Mouse (Mus musculus) MEL (cell line): ENCODE measurements around the gene Capn3. TPM values are rescaled to one million over a fixed set of nuclear protein-coding genes. Genes with fewer than 3 reads are reported as not detected.

Source experiments
- DNase-seq: peaks from one replicate; pipeline ENCODE4 v3.0.0; 2011; ENCODE audit warnings: low read depth, low spot score
- H3K27ac ChIP-seq: 2 replicates; pipeline ENCODE4 v1.5.1; 2012; ENCODE audit warnings: low read depth, mild to moderate bottlenecking, control low read depth, low read length, moderate library complexity; ENCODE audit not compliant: control insufficient read depth
- H3K27me3 ChIP-seq, 2 experiments: fragments of 150-350 bp in 1 of 2; sonication (generic) in 1 of 2; 2 replicates each; pipeline ENCODE4 v1.6.1; 2012; ENCODE audit warnings: low read length in 2 of 2, mild to moderate bottlenecking in 2 of 2, improper control_type of control experiment in 1 of 2, moderate library complexity in 1 of 2; ENCODE audit not compliant: insufficient read depth in 2 of 2, control insufficient read depth in 1 of 2
- H3K36me3 ChIP-seq, 2 experiments: 2 replicates each; pipeline ENCODE4 v1.6.1; 2012 to 2014; ENCODE audit warnings: low read length in 2 of 2, improper control_type of control experiment in 1 of 2, inconsistent platforms in 1 of 2, mild to moderate bottlenecking in 1 of 2; ENCODE audit not compliant: insufficient read depth in 2 of 2, control insufficient read depth in 1 of 2
- H3K4me1 ChIP-seq, 2 experiments: fragments of 150-350 bp in 1 of 2; sonication (generic) in 1 of 2; 2 replicates each; pipeline ENCODE4 v1.6.1; 2012; ENCODE audit warnings: low read length in 2 of 2, improper control_type of control experiment in 1 of 2, mild to moderate bottlenecking in 1 of 2; ENCODE audit not compliant: insufficient read depth in 2 of 2, control insufficient read depth in 1 of 2
- H3K4me3 ChIP-seq, 2 experiments: fragments of 150-350 bp in 1 of 2; sonication (generic) in 1 of 2; 2 replicates each; pipeline ENCODE4 v1.5.1; 2012; ENCODE audit warnings: low read depth in 2 of 2, low read length in 2 of 2, mild to moderate bottlenecking in 2 of 2, moderate library complexity in 2 of 2, control low read depth in 1 of 2, improper control_type of control experiment in 1 of 2; ENCODE audit not compliant: control insufficient read depth in 1 of 2, insufficient read depth in 1 of 2
- H3K79me2 ChIP-seq: 2 replicates; pipeline ENCODE4 v1.6.1; 2012; ENCODE audit warnings: mild to moderate bottlenecking, low read length, moderate library complexity; ENCODE audit not compliant: control insufficient read depth, poor library complexity, insufficient read depth
- H3K9ac ChIP-seq: 2 replicates; pipeline ENCODE4 v1.6.1; 2012; ENCODE audit warnings: low read depth, mild to moderate bottlenecking, control low read depth, low read length, moderate library complexity; ENCODE audit not compliant: control insufficient read depth, poor library complexity, severe bottlenecking
- H3K9me3 ChIP-seq: fragments of 150-350 bp; sonication (generic); replicated peaks from 2 replicates; pipeline ENCODE4 v1.6.1; 2012; ENCODE audit warnings: mild to moderate bottlenecking, low read length, improper control_type of control experiment, moderate library complexity; ENCODE audit not compliant: insufficient read depth
- CHD1 ChIP-seq: IDR thresholded peaks from 2 replicates; pipeline ENCODE4 v1.6.1; 2012; ENCODE audit warnings: low read depth, mild to moderate bottlenecking, inconsistent platforms, low read length, improper control_type of control experiment
- CHD2 ChIP-seq: IDR thresholded peaks from 2 replicates; pipeline ENCODE4 v1.6.1; 2011; ENCODE audit warnings: low read length, improper control_type of control experiment
- CTCF ChIP-seq, 3 experiments: IDR thresholded peaks in 2 of 3; conservative IDR thresholded peaks in 1 of 3; 2 replicates each; pipeline ENCODE4 v1.5.1; 2011 to 2012; ENCODE audit warnings: low read length in 3 of 3, low read depth in 2 of 3, mild to moderate bottlenecking in 2 of 3, improper control_type of control experiment in 1 of 3, inconsistent platforms in 1 of 3, mixed read lengths in 1 of 3, moderate library complexity in 1 of 3; ENCODE audit not compliant: control insufficient read depth in 1 of 3, insufficient read depth in 1 of 3, poor library complexity in 1 of 3, severe bottlenecking in 1 of 3
- ELF1 ChIP-seq: IDR thresholded peaks from 2 replicates; pipeline ENCODE4 v1.6.1; 2014; ENCODE audit warnings: low read depth, mild to moderate bottlenecking, inconsistent platforms, low read length, improper control_type of control experiment, moderate library complexity
- EP300 ChIP-seq, 2 experiments: IDR thresholded peaks; 2 replicates each; pipeline ENCODE4 v1.6.1; 2011; ENCODE audit warnings: improper control_type of control experiment in 2 of 2, low read length in 2 of 2, low read depth in 1 of 2, mild to moderate bottlenecking in 1 of 2
- GABPA ChIP-seq: IDR thresholded peaks from 2 replicates; pipeline ENCODE4 v1.6.1; 2012; ENCODE audit warnings: low read depth, mild to moderate bottlenecking, inconsistent platforms, low read length, improper control_type of control experiment, moderate library complexity
- GATA1 ChIP-seq: IDR thresholded peaks from 2 replicates; pipeline ENCODE4 v1.6.1; 2011; ENCODE audit warnings: low read depth, low read length, improper control_type of control experiment
- HCFC1 ChIP-seq: IDR thresholded peaks from 2 replicates; pipeline ENCODE4 v1.6.1; 2012; ENCODE audit warnings: low read depth, mild to moderate bottlenecking, inconsistent platforms, low read length, improper control_type of control experiment, moderate library complexity
- JUND ChIP-seq: IDR thresholded peaks from 2 replicates; pipeline ENCODE4 v1.6.1; 2011; ENCODE audit warnings: low read depth, mild to moderate bottlenecking, improper control_type of control experiment, low read length
- MAFK ChIP-seq: IDR thresholded peaks from 2 replicates; pipeline ENCODE4 v1.6.1; 2011; ENCODE audit warnings: low read depth, mild to moderate bottlenecking, low read length, improper control_type of control experiment, borderline replicate concordance
- MAX ChIP-seq: IDR thresholded peaks from 2 replicates; pipeline ENCODE4 v1.6.1; 2011; ENCODE audit warnings: low read length, improper control_type of control experiment
- MAZ ChIP-seq: IDR thresholded peaks from 2 replicates; pipeline ENCODE4 v1.6.1; 2012; ENCODE audit warnings: low read depth, mild to moderate bottlenecking, inconsistent platforms, low read length, improper control_type of control experiment
- MYC ChIP-seq: IDR thresholded peaks from 2 replicates; pipeline ENCODE4 v1.6.1; 2011; ENCODE audit warnings: low read depth, mild to moderate bottlenecking, low read length, improper control_type of control experiment, moderate library complexity
- NRF1 ChIP-seq: IDR thresholded peaks from 2 replicates; pipeline ENCODE4 v1.6.1; 2014; ENCODE audit warnings: low read depth, mild to moderate bottlenecking, inconsistent platforms, low read length, improper control_type of control experiment, moderate library complexity; ENCODE audit not compliant: poor library complexity, insufficient read depth, severe bottlenecking
- POLR2AphosphoS5 ChIP-seq: IDR thresholded peaks from 2 replicates; pipeline ENCODE4 v1.6.1; 2012; ENCODE audit warnings: low read depth, borderline replicate concordance, mild to moderate bottlenecking, inconsistent platforms, low read length, moderate library complexity, mixed read lengths
- RAD21 ChIP-seq: IDR thresholded peaks from 2 replicates; pipeline ENCODE4 v1.6.1; 2011; ENCODE audit warnings: mild to moderate bottlenecking, low read depth, low read length, improper control_type of control experiment
- SMC3 ChIP-seq: IDR thresholded peaks from 2 replicates; pipeline ENCODE4 v1.6.1; 2011; ENCODE audit warnings: low read depth, low read length, improper control_type of control experiment
- USF1 ChIP-seq: IDR thresholded peaks from 2 replicates; pipeline ENCODE4 v1.6.1; 2014; ENCODE audit warnings: low read depth, mild to moderate bottlenecking, inconsistent platforms, low read length, improper control_type of control experiment, moderate library complexity
- ZC3H11A ChIP-seq: IDR thresholded peaks from 2 replicates; pipeline ENCODE4 v1.6.1; 2012; ENCODE audit warnings: low read depth, mild to moderate bottlenecking, inconsistent platforms, low read length, improper control_type of control experiment
- ZMIZ1 ChIP-seq: IDR thresholded peaks from 2 replicates; pipeline ENCODE4 v1.6.1; 2012; ENCODE audit warnings: low read depth, mild to moderate bottlenecking, inconsistent platforms, low read length, improper control_type of control experiment, moderate library complexity
- ZNF384 ChIP-seq: IDR thresholded peaks from 2 replicates; pipeline ENCODE4 v1.6.1; 2012; ENCODE audit warnings: low read depth, mild to moderate bottlenecking, inconsistent platforms, low read length, improper control_type of control experiment
- polyA plus RNA-seq, 2 experiments: library from polyadenylated mRNA; stranded (reverse) in 1 of 2; unstranded in 1 of 2; fragments of >175 nt in 1 of 2; fragments of >200 nt in 1 of 2; gene quantifications; 2 replicates each; pipeline versions ENCODE4 v1.2.1 to v1.2.4; 2012; ENCODE audit warnings: low replicate concordance in 2 of 2, low read depth in 1 of 2; ENCODE audit not compliant: insufficient read length in 2 of 2, insufficient read depth in 1 of 2, missing spikeins in 1 of 2
- total RNA-seq: library from RNA; depleted of rRNA; stranded (reverse); fragments of 300-350 nt; gene quantifications from 2 replicates; pipeline ENCODE4 v1.2.3, GENCODE M21; 2012

The Capn3 gene
- total and polyA plus RNA-seq, 3 experiments, result not detected

DNA sequence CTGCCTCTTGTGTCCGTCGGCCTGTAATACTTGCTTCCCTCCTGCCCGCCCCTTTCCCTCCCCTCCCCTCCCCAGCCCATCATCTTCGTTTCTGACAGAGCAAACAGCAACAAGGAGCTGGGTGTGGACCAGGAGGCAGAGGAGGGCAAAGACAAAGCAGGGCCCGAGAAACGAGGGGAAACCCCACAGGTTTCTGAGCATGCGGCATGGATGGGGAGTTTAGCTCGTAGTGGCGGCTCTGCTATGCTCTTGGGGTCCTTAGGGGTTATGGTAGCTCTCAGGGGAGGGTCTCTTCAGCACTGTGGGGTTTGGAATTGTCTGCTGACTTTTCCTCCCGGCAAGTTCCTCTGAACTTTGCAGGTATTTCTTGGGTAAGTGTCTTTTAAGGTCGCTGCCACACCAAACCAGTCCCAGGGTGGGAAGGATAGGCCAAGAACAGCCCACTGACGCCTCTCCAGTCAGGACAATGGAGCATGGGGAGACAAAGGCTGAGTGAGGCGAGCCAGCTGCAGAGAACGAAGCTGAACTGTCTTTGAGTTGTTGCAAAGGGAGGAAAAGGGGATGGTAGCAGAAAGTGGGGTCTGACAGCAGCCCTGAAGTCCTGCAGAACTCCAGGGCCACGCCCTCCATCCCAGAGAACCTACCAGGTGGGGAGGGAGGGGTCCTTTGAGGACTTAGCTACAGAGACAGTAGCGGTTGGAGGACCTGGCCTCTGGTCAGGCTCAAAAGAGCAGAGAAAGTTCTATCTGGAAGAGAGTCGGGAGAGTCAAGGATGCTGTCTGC, 45.5 kb downstream of the Capn3 start:
- Histone ChIP-seq H3K4me3 (no peak overlapping the region), H3K79me2 (no peaks in the 10 kb centered on the region), H3K4me1 (no peaks in the 10 kb centered on the region), H3K36me3 (no peaks in the 10 kb centered on the region), H3K27me3 (no peaks in the 10 kb centered on the region), H3K9me3 (no peaks in the 10 kb centered on the region), H3K27ac (no peak overlapping the region), H3K9ac (no peak overlapping the region)
- DNase-seq, result no peak
- TF ChIP-seq CHD1 (no peak), RAD21 (no peak), ZMIZ1 (no peak), EP300 (IDR thresholded peaks at IDR 0.05; ENCODE audit: low read depth in 1 of 2, low read length in 2 of 2) (no peak), SMC3 (no peak), CTCF (IDR thresholded peaks at IDR 0.05 in 2 of 3, conservative IDR thresholded peaks at IDR 0.05 in 1 of 3; ENCODE audit: control insufficient read depth in 1 of 3, insufficient read depth in 1 of 3, low read depth in 2 of 3, low read length in 3 of 3, poor library complexity in 1 of 3, severe bottlenecking in 1 of 3) (no peak), JUND (no peak), ZC3H11A (no peak), MYC (no peak), MAX (no peak), GABPA (no peak), ELF1 (no peak), ZNF384 (no peak), POLR2AphosphoS5 (no peak), CHD2 (no peak)

DNA sequence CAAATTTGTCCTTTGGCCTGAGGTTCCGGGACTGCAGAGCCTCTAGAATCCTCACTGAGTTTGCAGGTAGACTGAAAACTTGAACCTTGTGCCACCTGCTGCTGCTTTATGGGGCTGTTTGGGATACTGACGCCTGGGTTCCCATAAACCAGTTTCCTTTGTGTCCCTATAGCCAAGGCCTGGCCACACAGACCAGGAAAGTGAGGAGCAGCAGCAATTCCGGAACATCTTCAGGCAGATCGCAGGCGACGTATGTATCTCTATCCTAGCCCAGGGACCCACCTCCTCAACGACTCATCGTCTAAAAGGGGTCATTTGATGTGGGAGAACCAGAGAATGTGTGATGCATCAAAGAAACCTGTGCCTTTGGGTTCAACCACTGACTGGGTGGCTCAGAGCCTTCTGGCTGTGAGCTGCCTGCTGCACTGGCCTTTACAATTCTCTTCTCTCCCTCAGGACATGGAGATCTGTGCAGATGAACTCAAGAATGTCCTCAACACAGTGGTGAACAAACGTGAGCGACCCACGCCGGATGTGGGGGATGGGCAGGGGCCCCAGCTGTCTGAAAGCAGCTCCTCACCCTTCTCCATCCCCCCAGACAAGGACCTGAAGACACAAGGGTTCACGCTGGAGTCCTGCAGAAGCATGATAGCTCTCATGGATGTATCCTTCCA, 46.2 kb downstream of the Capn3 start:
- H3K36me3 ChIP-seq, result 0 out of 4 replicates have a peak, but pooled peaks cover 0 to 2% of the 10 kb centered on the region in 2 experiments
- no peaks in the 10 kb centered on the region for H3K9me3 ChIP-seq
- DNase-seq, result no peak
- no peak overlapping the region for H3K27ac ChIP-seq
- H3K9ac ChIP-seq, result no peak overlapping the region
- TF ChIP-seq MAX, result no peak
- no peak for TF ChIP-seq ZC3H11A
- no peak for TF ChIP-seq NRF1
- TF ChIP-seq MAZ, result no peak
- TF ChIP-seq ELF1, result no peak
- TF ChIP-seq SMC3, result no peak
- TF ChIP-seq USF1, result no peak
- TF ChIP-seq MAFK, result no peak
- TF ChIP-seq CHD1, result no peak
- TF ChIP-seq GATA1, result no peak
- TF ChIP-seq HCFC1, result no peak
- TF ChIP-seq CTCF (IDR thresholded peaks at IDR 0.05 in 2 of 3, conservative IDR thresholded peaks at IDR 0.05 in 1 of 3; ENCODE audit: control insufficient read depth in 1 of 3, insufficient read depth in 1 of 3, low read depth in 2 of 3, low read length in 3 of 3, poor library complexity in 1 of 3, severe bottlenecking in 1 of 3), result no peak
- no peak for TF ChIP-seq EP300 (IDR thresholded peaks at IDR 0.05; ENCODE audit: low read depth in 1 of 2, low read length in 2 of 2)
- TF ChIP-seq, all 39 proteins: peak for 0
- Histone ChIP-seq H3K4me3 (no peak overlapping the region), H3K27me3 (no peaks in the 10 kb centered on the region), H3K79me2 (no peaks in the 10 kb centered on the region), H3K4me1 (no peaks in the 10 kb centered on the region)
